Mouse (Mus musculus) forebrain, embryonic 15.5 days (tissue): ENCODE measurements around the gene Jakmip3. TPM values are rescaled to one million over a fixed set of nuclear protein-coding genes. Genes with fewer than 3 reads are reported as not detected.

Experiments used
- ATAC-seq: fragments of 200-750 bp; cut with Nextera tagmentation; replicated peaks from 2 replicates; pipeline ENCODE4 v1.8.0; 2017; ENCODE audit warnings: mild to moderate bottlenecking, moderate TSS enrichment, moderate library complexity
- H3K27ac ChIP-seq: fragments of 300-500 bp; sonication (generic); replicated peaks from 2 replicates; pipeline ENCODE4 v1.5.1; 2015; ENCODE audit warnings: mild to moderate bottlenecking, inconsistent platforms
- H3K27me3 ChIP-seq: fragments of 300-500 bp; sonication (generic); 2 replicates; pipeline ENCODE4 v1.6.1; 2015; ENCODE audit warnings: inconsistent platforms
- H3K36me3 ChIP-seq: fragments of 300-500 bp; sonication (generic); 2 replicates; pipeline ENCODE4 v1.6.1; 2015; ENCODE audit warnings: mild to moderate bottlenecking, inconsistent platforms
- H3K4me1 ChIP-seq: fragments of 300-500 bp; sonication (generic); 2 replicates; pipeline ENCODE4 v1.6.1; 2015; ENCODE audit warnings: inconsistent platforms
- H3K4me2 ChIP-seq: fragments of 300-500 bp; sonication (generic); replicated peaks from 2 replicates; pipeline ENCODE4 v1.6.1; 2015; ENCODE audit warnings: mild to moderate bottlenecking, inconsistent platforms
- H3K4me3 ChIP-seq: fragments of 300-500 bp; sonication (generic); 2 replicates; pipeline ENCODE4 v1.5.1; 2015; ENCODE audit warnings: mild to moderate bottlenecking, inconsistent platforms
- H3K9ac ChIP-seq: fragments of 300-500 bp; sonication (generic); replicated peaks from 2 replicates; pipeline ENCODE4 v1.6.1; 2015; ENCODE audit warnings: mild to moderate bottlenecking, inconsistent platforms
- H3K9me3 ChIP-seq: fragments of 300-500 bp; sonication (generic); 2 replicates; pipeline ENCODE4 v1.6.1; 2016; ENCODE audit warnings: inconsistent platforms
- WGBS: fragments of 180-500 bp; shearing (Covaris S2); methylation state at CpG from one replicate; pipeline ENCODE4 v1.1.7; 2015; ENCODE audit warnings: mixed read lengths; 5-methylcytosine and 5-hydroxymethylcytosine counted together
- polyA plus RNA-seq: library from polyadenylated mRNA; unstranded; fragments of >200 nt; fragmentation: Nextera tagmentation; extraction: Ambion mirVana; gene quantifications from 2 replicates; pipeline ENCODE4 v1.2.1, GENCODE M21; 2015

Jakmip3 gene
- polyA plus RNA-seq, 1 experiment from 2014 or later = 6.6 TPM

DNA sequence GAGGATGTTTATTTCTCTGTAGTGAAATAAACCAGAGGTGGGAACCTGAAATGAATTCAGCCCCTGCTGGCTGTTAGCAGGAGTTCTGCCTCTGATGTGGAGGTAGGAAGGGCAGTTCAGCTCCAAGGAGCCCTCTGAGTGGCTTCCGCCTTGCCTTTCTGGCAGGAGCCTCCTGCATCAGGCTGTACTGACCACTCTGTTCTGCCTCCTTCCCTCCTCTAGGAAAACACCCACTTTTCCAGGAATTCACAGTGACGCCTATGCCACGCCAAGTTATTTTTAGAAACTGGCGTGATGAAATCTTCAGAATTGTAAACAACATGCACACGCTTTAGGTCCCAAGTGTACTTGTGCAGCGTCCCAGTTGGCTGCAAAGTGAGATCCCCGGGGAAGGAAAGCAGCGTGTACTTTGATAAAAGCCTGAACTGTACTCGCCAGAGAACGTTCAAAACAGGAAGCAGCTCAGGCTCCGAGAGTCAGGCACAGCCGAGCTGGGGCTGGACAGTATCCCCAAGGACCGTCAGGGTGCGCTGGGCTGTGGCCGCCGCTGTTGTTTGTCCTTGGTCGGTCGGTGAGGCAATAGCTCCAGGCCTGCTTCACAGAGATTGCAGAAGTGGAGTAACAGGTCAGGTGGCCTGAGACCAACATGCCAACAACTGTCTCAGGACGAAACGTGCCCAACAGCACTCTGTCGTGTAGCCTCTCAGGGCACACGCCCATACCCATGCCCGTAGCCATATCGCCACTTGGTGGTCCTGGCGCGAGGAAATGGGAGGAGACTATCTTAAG is 21.2 kb upstream of the Jakmip3 start:
- Histone ChIP-seq H3K4me3 (peak overlapping the region; percentile 22), H3K9me3 (no peaks in the 10 kb centered on the region), H3K4me1 (peaks cover 12% of the 10 kb centered on the region), H3K4me2 (peak overlapping the region; percentile 51), H3K9ac (peak overlapping the region; percentile 24), H3K36me3 (no peaks in the 10 kb centered on the region), H3K27me3 (no peaks in the 10 kb centered on the region), H3K27ac (peak overlapping the region; percentile 48)
- ATAC-seq = peak; percentile 46; the same call in 1 of the 2 replicates
- 6% methylated on average over 26 of the region's 26 CpGs for WGBS

DNA sequence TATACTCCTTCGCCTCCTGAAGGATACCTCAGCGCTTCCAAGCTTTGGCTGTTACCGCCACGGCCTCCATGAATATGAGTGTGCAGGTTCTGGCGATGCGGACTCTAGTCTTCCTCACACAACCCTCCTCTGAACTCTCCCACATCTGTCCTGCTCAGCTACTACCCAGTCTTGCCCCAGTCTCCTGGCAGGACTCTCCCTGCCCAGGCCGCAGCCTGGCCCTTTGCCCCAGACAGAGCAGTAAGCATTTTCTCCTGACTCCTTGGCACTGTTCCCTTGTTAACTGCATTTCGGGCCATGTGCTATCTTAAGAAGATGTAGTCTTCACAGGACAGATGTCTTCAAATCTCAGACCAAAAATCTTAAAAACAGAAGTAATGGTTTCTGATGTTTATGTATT is 18.9 kb upstream of the Jakmip3 start:
- Histone ChIP-seq H3K9ac (no peak overlapping the region), H3K27ac (no peak overlapping the region), H3K27me3 (no peaks in the 10 kb centered on the region), H3K4me1 (peaks cover 12% of the 10 kb centered on the region), H3K4me3 (no peak overlapping the region), H3K4me2 (no peak overlapping the region), H3K9me3 (no peaks in the 10 kb centered on the region), H3K36me3 (no peaks in the 10 kb centered on the region)
- 90% methylated on average over 8 of the region's 8 CpGs for WGBS
- ATAC-seq = no peak

DNA sequence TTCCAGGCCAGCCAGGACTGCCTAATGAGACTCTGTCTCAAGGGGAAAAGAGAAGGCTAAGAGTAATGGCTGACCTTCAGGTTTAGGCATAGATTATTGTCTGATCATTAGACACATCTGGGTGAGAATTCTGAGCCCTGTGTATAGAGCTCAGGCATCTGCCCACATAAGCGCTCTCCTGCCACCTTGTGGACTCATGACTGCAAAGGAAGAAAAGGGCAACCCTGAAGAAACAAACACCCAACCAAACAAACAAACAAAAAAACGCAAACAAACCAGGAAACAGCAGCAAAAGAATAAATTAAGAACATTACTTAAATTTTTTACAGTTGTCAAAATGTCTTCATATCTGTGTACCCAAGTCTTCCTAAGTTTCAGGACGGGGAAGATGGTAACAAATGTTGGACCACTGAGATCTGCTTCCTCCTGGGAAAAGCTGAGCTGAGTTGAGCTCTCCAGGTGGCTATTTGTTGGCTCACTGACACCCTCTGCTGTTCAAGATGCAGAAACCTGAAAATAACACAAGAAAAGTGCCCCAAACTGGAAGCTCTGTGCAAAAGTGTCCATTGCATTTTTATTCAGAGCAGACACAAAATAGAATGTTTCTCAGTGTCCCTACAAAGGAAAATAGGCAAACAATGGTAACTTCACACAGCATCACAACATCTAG is 16.6 kb upstream of the Jakmip3 start:
- H3K4me1 ChIP-seq = peaks cover 11% of the 10 kb centered on the region
- ATAC-seq = no peak
- WGBS = 10% methylated on average over 3 of the region's 3 CpGs

DNA sequence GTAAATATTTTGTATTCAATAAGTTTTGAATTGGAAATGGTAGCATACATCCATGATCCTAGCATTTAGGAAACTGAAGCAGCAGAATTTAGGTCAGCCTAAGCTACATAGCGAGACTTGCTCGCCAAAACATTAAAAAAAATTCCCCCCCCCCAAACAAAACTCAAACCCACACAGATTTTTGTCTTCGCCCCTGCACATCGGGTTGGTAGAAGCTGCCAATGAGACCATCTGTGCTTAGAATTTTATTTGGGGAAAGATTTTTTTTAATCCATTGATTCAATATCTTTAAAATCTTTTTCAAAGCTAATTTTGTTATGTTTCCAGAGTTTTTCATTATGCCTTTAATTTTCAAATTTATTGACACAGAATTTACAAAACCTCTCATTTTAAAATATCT is 12.1 kb upstream of the Jakmip3 start:
- no peak overlapping the region for H3K4me2 ChIP-seq
- no peaks in the 10 kb centered on the region for H3K4me1 ChIP-seq
- no peaks in the 10 kb centered on the region for H3K36me3 ChIP-seq
- H3K27me3 ChIP-seq = no peaks in the 10 kb centered on the region
- H3K4me3 ChIP-seq = no peak overlapping the region
- H3K9ac ChIP-seq = no peak overlapping the region
- 0 out of 2 replicates have a peak overlapping the region, but pooled peaks have one; percentile 23 for H3K27ac ChIP-seq
- ATAC-seq = no peak
- 63% methylated on average over 4 of the region's 4 CpGs for WGBS
- H3K9me3 ChIP-seq = no peaks in the 10 kb centered on the region

More for the DNA sequence above, 16.6 kb upstream of the Jakmip3 start:
- no peak overlapping the region for H3K9ac ChIP-seq
- no peak overlapping the region for H3K4me3 ChIP-seq
- H3K9me3 ChIP-seq = no peaks in the 10 kb centered on the region
- H3K27ac ChIP-seq = no peak overlapping the region
- no peaks in the 10 kb centered on the region for H3K27me3 ChIP-seq
- H3K4me2 ChIP-seq = no peak overlapping the region
- no peaks in the 10 kb centered on the region for H3K36me3 ChIP-seq

DNA sequence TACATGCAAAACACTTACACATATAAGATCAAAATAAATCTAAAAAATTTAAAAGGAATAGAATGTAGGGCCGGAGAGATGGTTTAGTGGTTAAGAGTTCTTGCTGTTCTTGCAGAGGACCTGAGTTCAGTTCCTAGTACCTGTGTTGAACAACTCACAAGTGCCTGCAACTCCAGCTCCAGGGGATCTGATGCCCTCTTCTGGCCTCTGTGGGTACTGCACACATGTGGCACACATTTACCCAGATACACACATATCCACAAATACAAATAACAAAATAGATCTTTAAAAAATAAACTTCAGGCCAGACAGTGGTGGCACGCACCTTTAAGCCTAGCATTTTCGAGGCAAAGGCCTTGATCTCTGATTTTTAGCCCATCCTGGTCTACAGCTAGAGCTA is 6.0 kb upstream of the Jakmip3 start:
- ATAC-seq = no peak
- Histone ChIP-seq H3K4me3 (no peak overlapping the region), H3K27ac (no peak overlapping the region), H3K36me3 (no peaks in the 10 kb centered on the region), H3K4me2 (no peak overlapping the region), H3K27me3 (peaks cover 16% of the 10 kb centered on the region), H3K4me1 (no peaks in the 10 kb centered on the region), H3K9me3 (no peaks in the 10 kb centered on the region), H3K9ac (no peak overlapping the region)
- 88% methylated on average over 3 of the region's 3 CpGs for WGBS

DNA sequence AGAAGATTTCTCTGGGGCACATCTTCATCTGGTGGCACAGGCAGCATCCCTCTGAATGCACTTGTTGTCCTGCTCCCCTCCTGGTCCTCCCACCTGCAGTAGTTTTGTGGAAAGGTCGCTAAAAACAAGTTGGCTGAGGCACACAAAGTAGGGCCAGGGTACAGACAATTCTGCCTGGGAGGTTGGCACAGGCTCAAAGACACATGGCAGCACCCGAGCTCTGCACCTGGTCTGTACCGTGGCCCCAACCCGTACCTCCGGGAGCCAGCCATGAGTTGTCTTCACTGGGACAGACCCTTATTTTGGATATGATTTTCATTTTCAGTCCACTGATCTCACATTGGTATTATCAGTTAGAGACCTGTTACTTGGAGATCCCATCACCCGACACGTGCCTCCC is 1.5 kb upstream of the Jakmip3 start:
- no peak for ATAC-seq
- 65% methylated on average over 7 of the region's 7 CpGs for WGBS
- peaks cover 57% of the 10 kb centered on the region for H3K27me3 ChIP-seq
- H3K4me3 ChIP-seq = no peak overlapping the region
- H3K4me1 ChIP-seq = peaks cover 14% of the 10 kb centered on the region; the same call in 1 of the 2 replicates
- H3K4me2 ChIP-seq = no peak overlapping the region
- no peak overlapping the region for H3K27ac ChIP-seq
- no peaks in the 10 kb centered on the region for H3K36me3 ChIP-seq
- no peaks in the 10 kb centered on the region for H3K9me3 ChIP-seq
- no peak overlapping the region for H3K9ac ChIP-seq

DNA sequence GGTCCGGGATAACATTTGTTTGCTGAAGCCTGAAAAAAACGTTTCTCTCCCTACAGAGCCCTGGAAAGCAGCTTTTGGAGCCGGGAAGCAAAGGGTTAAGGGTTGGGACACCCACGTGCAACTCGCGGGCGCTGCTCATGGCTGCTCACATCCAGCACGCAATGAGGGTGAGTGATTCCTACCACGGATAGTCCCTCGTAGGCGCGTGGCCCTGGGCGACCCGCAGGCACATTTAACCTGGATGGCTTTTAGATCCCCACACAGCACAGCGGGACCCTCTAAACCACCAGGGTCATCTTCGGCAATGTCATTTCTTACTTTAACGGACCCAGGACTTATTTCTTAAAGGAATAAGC is 296 bp upstream of the Jakmip3 start:
- H3K4me2 ChIP-seq = peak overlapping the region; percentile 77
- peak overlapping the region; percentile 56 for H3K4me3 ChIP-seq
- no peaks in the 10 kb centered on the region for H3K36me3 ChIP-seq
- H3K27me3 ChIP-seq = peaks cover 57% of the 10 kb centered on the region
- 1% methylated on average over 17 of the region's 17 CpGs for WGBS
- peak overlapping the region; percentile 61 for H3K9ac ChIP-seq
- no peaks in the 10 kb centered on the region for H3K9me3 ChIP-seq
- H3K27ac ChIP-seq = peak overlapping the region; percentile 52; the same call in 1 of the 2 replicates
- peaks cover 14% of the 10 kb centered on the region; the same call in 1 of the 2 replicates for H3K4me1 ChIP-seq
- peak; percentile 76 for ATAC-seq

DNA sequence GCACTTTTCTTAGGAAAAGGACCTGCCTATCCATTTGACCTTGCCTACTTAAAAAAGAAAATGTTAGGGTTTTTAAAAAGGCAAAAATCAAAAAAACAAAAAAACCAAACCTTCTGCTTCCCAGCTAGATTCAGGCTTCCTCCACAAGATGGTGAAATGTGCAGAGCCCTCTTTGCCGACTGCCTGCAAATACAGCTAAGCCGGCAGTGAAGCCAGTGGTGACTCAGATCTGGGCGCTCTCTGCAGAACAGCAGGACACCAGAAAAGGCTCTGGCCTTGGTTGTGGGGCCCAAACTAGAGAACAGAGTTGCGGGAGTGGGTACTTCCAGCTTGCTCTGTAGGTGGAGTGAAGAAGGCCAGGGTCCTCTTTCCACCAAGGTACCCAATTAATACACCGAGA is 1.0 kb downstream of the Jakmip3 start:
- WGBS = 23% methylated on average over 5 of the region's 5 CpGs
- Histone ChIP-seq H3K4me3 (peak overlapping the region; percentile 56), H3K4me1 (peaks cover 14% of the 10 kb centered on the region; the same call in 1 of the 2 replicates), H3K4me2 (peak overlapping the region; percentile 77), H3K36me3 (no peaks in the 10 kb centered on the region), H3K27me3 (peaks cover 57% of the 10 kb centered on the region), H3K27ac (peak overlapping the region; percentile 52; the same call in 1 of the 2 replicates), H3K9me3 (no peaks in the 10 kb centered on the region), H3K9ac (0 out of 2 replicates have a peak overlapping the region, but pooled peaks have one; percentile 61)
- no peak for ATAC-seq

DNA sequence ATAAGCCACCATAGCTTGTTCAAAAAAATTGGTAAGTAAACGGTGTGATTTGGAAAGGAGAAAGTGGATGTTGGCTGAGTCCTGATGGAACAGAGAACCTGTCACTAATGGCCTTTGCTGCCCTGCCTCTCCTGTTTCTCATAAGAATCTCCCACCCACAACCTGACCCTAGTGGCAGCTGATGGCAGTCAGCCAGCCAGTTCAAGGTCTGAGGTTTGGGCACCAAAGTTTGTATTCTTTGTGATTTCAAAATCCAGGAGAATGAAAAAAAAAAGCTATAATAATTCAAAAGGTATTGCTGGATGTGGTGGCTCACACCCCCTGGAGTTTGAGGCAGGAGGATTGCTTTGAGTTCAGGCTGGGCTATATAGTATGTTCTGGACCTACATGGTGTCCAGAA is 1.8 kb downstream of the Jakmip3 start:
- Histone ChIP-seq H3K27me3 (peaks cover 57% of the 10 kb centered on the region), H3K4me3 (no peak overlapping the region), H3K27ac (no peak overlapping the region), H3K36me3 (no peaks in the 10 kb centered on the region), H3K9me3 (no peaks in the 10 kb centered on the region), H3K4me2 (0 out of 2 replicates have a peak overlapping the region, but pooled peaks have one; percentile 77), H3K4me1 (peaks cover 14% of the 10 kb centered on the region; the same call in 1 of the 2 replicates), H3K9ac (no peak overlapping the region)
- 77% methylated on average over 1 of the region's 1 CpGs for WGBS
- no peak for ATAC-seq

DNA sequence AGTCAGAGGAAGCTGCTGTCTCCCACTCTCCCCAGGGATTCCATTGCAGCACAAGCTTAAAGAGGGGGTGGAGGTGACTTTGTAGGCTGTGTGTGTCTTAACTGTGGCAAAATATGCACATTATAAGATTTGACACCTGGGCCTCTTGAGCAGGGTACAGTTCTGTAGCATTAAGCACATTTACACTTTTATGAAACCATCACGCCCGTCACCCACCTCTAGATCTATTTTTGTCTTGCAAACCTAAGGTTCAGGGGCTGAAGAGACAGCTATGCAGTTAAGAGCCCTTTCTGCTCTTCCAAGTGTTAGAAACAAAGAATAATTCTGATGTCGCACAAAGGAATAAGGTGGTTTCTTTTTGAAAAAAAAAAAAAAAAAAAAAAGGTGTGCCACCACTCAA is 5.1 kb downstream of the Jakmip3 start:
- H3K4me1 ChIP-seq = peaks cover 8% of the 10 kb centered on the region; the same call in 1 of the 2 replicates
- H3K9ac ChIP-seq = no peak overlapping the region
- 59% methylated on average over 3 of the region's 3 CpGs for WGBS
- H3K4me2 ChIP-seq = no peak overlapping the region
- no peak overlapping the region for H3K27ac ChIP-seq
- no peak for ATAC-seq
- H3K27me3 ChIP-seq = peaks cover 30% of the 10 kb centered on the region
- H3K4me3 ChIP-seq = no peak overlapping the region
- H3K36me3 ChIP-seq = no peaks in the 10 kb centered on the region
- H3K9me3 ChIP-seq = no peaks in the 10 kb centered on the region

DNA sequence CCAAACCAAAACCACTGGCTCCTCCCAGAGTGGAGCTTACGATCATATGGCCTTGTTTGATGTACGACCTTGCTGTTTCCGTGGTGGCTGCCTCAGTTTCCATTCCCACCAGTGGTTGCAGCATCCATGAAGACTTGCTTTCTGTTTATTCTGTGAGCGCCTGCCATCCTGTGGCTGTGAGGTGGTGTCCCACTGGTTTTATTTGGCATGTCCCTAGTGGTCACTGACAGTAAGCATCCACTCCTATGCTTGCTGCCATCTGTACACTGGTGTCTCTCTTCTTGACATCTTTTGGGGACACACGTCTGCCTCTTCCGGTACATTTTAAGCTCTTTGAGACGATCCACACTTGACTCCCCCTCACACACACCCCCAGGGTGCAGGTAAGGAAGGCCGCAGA is 7.2 kb downstream of the Jakmip3 start:
- no peak for ATAC-seq
- H3K9ac ChIP-seq = no peak overlapping the region
- 88% methylated on average over 8 of the region's 8 CpGs for WGBS
- no peaks in the 10 kb centered on the region for H3K36me3 ChIP-seq
- H3K4me2 ChIP-seq = no peak overlapping the region
- no peaks in the 10 kb centered on the region for H3K4me1 ChIP-seq
- no peaks in the 10 kb centered on the region for H3K9me3 ChIP-seq
- H3K27ac ChIP-seq = no peak overlapping the region
- peaks cover 10% of the 10 kb centered on the region for H3K27me3 ChIP-seq
- no peak overlapping the region for H3K4me3 ChIP-seq

DNA sequence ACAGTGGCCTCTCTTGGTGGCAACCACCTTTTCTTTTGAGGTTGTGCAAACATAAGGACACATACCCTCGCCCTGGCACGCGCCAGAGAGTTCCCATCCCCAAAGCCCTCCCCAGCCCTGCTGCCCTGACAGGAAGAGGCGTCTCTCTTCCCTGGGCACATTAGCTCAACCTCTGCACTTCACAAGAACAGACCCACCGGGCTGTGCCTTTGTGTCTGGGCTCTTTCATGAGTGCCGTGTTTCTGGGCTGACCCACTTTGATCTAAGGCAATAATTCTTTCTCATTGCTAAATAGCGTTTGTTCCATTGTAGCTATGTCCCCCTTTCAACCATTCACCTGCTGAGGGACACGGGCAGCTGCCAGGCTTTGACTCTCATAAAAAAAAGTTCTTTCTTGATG is 7.8 kb downstream of the Jakmip3 start:
- H3K9ac ChIP-seq = no peak overlapping the region
- ATAC-seq = no peak
- H3K9me3 ChIP-seq = no peaks in the 10 kb centered on the region
- H3K4me2 ChIP-seq = no peak overlapping the region
- no peaks in the 10 kb centered on the region for H3K4me1 ChIP-seq
- H3K36me3 ChIP-seq = no peaks in the 10 kb centered on the region
- H3K27me3 ChIP-seq = peaks cover 4% of the 10 kb centered on the region; the same call in 1 of the 2 replicates
- WGBS = 34% methylated on average over 8 of the region's 8 CpGs
- no peak overlapping the region for H3K27ac ChIP-seq
- H3K4me3 ChIP-seq = no peak overlapping the region
